Mouse (Mus musculus): ENCODE measurements around the gene Phtf2. TPM values are rescaled to one million over a fixed set of nuclear protein-coding genes. Genes with fewer than 3 reads are reported as not detected.

The Phtf2 gene
- polyA plus RNA-seq, 1 experiment from 2014 or later, result 27.0 TPM

Other genes with a start within 250 kb of the Phtf2 start
- gene Tmem60, start 67 bp upstream of the Phtf2 start, polyA plus RNA-seq (2015; fragmentation: Nextera tagmentation; extraction: Ambion mirVana), result 59.6 and 60.8 TPM in 2 replicates
- gene Rsbn1l, start 74.3 kb upstream of the Phtf2 start, polyA plus RNA-seq (2015; fragmentation: Nextera tagmentation; extraction: Ambion mirVana), result 4.6 TPM in 2 replicates
- gene Ptpn12, start 173.8 kb upstream of the Phtf2 start, polyA plus RNA-seq (2015; fragmentation: Nextera tagmentation; extraction: Ambion mirVana), result 22.8 and 25.7 TPM in 2 replicates